Mouse (Mus musculus): Measurements from ENCODE around the gene Bbip1.
"Not testable (repeated sequence)": the region's sequence is repeated elsewhere in the genome, so short reads cannot be mapped to it uniquely, and the experiment has no call there.

Bbip1 gene

DNA sequence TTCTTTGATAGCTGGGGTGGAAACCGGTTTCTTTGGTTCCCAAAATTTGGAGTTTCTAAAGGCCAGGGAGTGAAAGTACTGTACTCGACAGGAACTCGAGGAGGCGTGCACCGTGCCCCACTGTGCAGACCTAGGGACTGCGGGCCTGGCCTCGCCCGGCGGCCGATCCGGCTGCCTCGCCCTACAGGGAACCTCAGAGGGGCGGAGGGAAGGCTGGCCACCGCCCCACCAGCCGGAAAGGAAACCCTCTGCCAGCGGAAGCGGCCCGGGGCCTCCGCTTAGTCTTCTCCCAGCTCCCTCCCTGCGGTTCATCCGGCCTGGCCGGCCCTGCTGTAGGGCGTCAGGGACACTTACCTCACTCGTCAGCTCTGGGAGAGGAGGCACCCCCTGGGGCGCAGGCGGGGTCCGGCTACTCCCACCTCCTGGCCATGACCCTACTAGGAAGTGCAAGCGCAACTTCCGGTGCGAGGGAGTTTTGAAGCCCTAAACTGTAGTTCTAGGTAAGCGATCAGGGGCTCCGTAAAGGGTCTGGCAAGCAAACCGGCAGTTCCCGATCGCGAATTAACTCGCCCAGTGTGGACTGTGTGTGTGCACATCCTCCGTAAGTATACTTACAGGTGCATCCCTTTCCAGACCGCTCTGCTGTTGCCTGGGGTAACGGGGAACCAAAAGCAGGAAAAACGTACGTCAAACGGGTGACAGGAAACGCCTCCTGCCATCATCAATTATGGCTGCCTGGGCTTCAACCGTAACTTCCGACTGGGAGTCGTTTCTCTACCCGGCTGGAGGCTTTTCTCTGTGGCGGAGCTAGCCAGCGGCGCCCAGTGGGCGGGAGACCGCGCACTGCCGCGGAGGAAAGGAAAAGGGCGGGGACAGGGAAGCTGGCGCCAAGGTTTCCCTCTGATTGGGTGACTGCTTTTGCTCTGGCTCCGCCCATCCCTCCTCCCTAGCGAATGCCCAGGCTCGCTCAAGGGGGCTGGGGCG, at the start of gene Bbip1, which contains the start of gene Shoc2:
Gene Bbip1, minus strand, starts transcription at position 826 of the 984 bp plus-strand sequence.
Gene Shoc2, plus strand, starts transcription at position 505 of the 984 bp plus-strand sequence.
- DNase-seq (ENCODE audit: low read depth in 2 of 2, low spot score in 2 of 2) = peak; percentile 95 to 98

DNA sequence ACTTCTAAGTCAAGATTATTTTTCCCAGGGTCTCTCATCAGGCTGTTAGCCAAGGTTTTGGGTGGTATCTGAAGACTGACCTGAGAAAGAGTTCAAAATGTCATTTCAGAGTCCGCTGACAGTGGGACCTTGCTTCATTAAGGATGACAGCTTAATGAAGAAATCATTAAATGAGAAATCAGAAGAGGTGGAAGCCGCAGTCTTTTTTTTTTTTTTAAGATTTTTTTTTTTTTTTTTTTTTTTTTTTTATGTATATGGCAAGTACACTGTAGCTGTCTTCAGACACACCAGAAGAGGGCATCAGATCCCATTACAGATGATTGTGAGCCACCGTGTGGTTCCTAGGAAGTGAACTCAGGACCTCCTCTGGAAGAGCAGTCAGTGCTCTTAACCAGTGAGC, 49.4 kb upstream of the Bbip1 start:
- no peak for DNase-seq (ENCODE audit: low read depth in 2 of 2, low spot score in 2 of 2)

DNA sequence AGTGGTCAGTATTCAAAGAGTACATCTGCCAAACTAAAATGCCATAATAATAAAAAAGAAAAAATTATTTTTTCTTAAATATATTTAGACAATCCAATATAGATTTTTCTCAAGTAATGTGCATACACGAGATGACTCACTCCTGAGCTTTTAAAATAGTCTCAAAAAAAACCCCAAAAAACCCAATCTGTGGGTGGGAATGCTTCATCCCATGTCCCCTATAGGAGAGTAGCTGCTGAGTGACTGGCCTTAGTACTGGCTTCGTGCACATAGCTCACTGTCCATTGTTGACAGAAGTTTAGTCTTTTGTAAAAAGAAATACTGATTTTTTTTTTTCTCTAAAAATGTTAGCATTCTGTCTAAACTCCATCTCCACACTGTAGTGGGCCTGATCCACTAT, 46.1 kb upstream of the Bbip1 start:
- no peak for DNase-seq (ENCODE audit: low read depth in 2 of 2, low spot score in 2 of 2)

DNA sequence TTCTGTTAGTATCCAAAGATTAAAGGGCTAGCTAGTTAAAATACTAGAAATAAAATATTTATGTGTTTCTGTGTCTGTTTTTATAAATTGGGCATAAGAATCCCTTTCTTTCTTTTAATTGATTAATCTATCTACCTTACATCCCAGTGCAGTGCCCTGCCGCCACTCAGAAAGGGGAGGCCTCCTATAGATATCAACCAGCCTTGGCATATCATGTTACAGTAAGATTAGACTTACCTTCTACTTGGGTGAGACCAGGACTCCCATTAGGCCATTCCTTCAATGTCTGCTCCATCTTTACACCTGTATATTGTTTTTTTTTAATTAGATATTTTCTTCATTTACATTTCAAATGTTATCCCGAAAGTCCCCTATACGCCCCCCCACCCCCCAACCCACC, 40.2 kb upstream of the Bbip1 start:
- DNase-seq (ENCODE audit: low read depth in 2 of 2, low spot score in 2 of 2) = no peak

DNA sequence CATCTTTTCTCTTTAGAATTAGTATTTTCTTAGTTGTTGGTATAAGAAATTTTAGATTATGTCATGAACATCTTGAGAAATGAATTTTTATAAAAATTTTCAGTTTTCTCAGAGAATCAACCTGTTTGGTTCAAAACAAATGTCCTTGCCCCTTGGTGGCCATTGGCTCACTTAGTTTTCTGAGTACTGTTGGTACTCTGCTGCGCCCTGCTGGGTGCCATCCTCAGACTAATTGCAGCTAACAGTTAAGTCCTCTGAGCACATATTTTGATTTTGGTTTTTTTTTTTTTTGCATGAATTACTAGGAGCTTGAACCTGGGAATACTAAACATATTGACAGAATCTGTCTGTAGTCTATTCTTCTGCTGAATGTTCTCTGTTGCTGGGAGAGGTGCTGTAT, 38.9 kb upstream of the Bbip1 start:
- no peak for DNase-seq (ENCODE audit: low read depth in 2 of 2, low spot score in 2 of 2)

DNA sequence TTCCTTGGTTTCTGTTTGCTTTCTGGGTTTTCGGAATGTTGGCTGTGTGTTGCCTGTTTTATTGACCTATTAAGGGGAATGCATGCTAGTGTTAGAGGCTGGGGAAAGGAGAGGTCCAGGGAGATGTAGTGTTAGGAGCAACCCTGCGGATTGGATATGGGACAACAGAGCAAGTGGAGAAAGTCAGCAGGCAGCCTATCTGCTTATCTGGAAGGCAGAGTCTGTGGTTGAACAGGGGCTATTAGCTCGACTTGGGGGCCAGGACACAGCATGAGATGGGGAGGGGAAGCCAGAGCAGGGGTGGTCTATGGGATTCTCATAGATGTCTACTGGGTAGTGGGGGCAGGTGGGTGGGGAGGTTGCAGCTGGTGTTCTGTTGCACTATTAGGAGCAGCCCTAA, 37.6 kb upstream of the Bbip1 start:
- DNase-seq (ENCODE audit: low read depth in 2 of 2, low spot score in 2 of 2) = no peak

DNA sequence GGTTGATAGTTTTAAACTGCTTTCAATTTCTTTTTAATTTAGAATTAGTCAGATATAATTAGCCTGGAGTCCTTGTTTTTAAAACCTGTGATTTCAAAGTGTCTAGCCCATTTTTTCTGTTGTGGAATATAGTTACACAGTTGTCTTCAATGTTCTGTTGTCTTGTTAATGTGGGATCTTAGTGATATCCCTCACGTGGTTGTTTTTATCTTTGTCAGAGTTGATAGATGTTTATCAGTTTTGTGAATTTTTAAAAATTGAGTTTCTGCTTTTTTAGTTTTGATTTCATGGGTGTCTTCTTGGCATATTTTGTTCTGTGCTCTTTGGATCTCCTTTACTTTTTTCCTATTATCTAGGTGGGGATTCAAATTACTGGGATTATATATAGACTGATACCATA, 29.2 kb upstream of the Bbip1 start:
- DNase-seq (ENCODE audit: low read depth in 2 of 2, low spot score in 2 of 2) = no peak

DNA sequence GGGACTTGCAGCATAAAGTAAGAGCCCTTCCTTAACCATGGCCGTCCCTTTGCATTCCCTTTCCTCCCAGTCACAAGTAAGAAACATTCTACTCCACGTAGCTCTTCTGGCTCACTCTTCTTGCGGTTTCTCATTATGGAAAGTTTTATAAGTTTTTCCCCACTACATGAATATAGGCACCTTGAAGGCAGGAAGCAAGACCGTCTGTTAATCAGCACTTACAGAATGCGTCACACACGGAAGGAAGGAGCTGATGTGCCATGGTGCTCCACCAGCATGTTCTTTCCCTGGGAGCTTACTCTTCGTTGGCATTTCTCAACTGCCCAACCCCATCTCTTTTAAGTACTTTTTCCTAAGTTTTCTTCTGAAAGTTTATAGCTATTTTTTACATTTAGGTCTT, 27.5 kb upstream of the Bbip1 start:
- DNase-seq (ENCODE audit: low read depth in 2 of 2, low spot score in 2 of 2) = no peak

DNA sequence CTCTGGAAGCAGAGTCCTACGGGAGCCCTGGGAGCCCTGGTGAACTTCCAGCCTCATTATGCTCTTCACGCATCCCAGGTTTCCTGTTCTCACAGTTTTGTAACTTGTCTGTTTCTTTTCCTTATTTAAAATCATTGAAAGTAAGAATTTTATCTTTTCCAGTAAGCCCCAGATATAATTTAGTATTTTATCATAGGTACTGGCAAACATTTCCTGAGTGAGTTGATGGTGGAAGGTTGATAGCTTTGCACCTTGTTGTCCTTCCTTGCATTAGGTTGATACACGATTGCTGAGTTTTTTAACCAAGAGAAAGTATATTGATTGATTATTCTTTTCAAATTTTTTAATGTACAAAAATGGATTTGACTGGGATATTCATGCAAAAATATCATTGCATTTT, 24.8 kb upstream of the Bbip1 start:
- DNase-seq (ENCODE audit: low read depth in 2 of 2, low spot score in 2 of 2) = no peak

DNA sequence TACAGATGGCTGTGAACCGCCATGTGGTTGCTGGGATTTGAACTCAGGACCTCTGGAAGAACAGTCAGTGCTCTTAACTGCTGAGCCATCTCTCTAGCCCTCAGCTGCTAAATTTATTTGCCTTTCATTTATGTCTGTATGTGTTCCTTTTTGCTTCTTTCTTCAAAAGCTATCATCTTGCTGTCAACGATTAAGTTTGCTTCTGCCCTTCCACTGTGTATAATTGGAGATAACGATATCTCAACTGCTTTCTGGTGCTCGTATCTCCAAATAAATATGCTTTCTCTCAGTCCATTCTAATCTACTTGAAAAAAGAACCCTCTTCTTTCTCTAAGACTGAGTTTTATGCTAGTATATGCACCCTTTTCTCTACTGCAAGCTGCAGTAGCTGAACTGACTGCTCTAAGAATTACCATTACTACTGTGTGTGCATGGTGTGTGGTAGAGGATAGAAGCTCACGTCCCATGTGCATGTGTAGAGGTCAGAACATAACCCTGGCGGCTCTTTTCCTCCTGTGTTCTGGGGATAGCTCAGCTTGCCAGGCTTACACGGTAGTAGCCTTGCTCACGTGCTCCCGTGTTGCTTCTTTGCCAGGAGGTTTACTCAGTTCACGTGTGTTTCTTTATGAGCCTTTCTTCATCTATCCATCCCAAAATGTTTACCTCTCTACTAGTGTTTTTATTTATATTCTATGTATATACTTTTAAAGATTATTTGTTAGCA, 20.6 kb upstream of the Bbip1 start:
- no peak for DNase-seq (ENCODE audit: low read depth in 2 of 2, low spot score in 2 of 2)

DNA sequence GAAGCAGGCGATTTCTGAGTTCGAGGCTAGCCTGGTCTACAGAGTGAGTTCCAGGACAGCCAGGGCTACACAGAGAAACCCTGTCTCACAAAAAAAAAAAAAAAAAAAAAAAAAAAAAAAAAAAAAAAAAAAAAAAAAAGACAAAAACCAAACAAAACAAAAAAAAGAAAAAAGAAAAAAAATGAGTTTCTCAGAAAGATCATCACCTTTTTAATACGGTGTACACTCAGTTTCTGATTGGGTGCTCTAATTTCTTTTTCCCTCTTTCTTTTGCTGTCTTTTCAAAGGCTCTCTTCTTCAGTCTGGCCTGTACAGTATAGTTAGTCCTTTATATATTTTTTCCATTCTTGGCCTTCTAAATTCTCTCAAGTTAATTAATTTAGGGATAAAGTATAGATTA, 19.9 kb upstream of the Bbip1 start:
- DNase-seq (ENCODE audit: low read depth in 2 of 2, low spot score in 2 of 2) = not testable (repeated sequence)

DNA sequence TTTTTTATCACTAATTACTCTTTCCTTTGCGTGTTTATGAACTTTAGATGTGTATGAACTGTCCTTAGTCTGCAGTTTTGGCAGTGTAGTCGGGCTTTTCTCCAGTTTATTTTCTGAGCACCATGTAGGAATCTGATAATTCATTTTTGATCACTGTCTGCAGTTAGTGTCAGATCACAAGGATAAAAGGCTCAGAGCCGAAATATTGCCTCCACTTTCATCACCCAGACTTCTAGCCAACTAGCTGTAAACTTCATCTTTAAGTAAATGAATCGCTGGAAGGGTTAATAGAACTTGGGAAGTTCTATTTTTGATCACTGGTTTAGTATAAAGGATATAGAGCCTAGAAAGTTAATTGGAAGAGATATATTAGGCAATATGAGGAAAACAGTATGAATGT, 18.1 kb upstream of the Bbip1 start:
- DNase-seq (ENCODE audit: low read depth in 2 of 2, low spot score in 2 of 2) = no peak

DNA sequence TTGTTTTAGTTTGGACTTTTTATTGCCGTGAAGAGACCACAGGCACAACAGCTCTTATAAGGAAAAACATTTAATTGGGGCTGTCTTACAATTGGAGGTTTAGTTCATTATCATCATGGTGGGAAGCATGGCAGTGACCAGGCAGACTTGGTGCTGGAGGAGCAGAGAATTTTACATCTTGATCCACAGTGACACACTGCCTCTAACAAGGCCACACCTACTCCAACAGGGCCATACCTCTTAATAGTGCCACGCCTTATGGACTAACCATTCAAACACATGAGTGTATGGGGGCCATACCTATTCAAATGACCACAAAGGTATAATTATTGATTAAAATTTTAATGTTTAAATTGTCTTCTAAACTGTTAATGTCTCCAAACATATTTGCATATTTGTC, 13.1 kb upstream of the Bbip1 start:
- DNase-seq (ENCODE audit: low read depth in 2 of 2, low spot score in 2 of 2) = no peak

DNA sequence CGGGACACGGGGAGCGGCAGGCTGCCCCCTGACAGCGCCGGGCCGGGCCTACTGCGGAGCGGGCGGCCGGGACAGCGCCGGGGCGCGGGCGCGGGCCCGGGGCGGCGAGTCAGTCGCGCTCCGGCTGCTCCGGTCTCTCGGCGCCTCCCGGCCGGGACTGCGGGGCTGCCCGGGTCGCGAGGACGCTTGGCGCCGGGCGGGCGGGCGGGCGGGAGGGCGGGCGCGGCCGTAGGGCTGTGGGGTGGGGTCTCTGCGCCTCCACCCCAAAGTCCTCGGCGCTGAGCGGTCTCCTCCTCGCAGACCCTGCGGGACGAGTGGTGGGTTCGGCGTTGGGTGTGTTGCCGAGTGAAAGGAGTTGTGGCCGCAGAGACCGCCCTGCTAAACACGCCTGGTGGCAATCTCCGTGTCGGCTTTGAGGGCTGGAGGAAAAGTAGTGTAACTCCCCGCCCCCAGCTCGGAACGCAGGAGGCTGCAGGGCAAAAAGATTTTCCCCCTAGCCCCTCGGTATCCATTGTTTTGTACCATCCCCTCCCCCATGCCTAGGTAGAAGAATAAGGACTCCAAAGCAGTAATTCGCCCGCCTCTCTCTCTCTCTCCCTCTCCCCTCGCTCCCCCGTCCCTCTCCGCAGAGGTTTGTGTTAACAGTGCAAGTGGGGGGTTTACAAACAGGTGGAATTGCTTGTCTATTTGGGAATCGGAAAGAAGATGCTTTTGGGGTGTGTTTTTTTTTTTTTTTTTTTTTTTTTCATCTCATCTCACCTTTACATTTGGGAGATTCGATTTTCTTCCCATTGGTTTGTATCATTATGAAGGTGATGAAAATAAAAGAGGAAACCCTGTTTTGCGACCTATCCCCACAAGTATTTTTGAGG, 980 bp upstream of the Bbip1 start:
- DNase-seq (ENCODE audit: low read depth in 2 of 2, low spot score in 2 of 2) = peak; percentile 28 to 41

DNA sequence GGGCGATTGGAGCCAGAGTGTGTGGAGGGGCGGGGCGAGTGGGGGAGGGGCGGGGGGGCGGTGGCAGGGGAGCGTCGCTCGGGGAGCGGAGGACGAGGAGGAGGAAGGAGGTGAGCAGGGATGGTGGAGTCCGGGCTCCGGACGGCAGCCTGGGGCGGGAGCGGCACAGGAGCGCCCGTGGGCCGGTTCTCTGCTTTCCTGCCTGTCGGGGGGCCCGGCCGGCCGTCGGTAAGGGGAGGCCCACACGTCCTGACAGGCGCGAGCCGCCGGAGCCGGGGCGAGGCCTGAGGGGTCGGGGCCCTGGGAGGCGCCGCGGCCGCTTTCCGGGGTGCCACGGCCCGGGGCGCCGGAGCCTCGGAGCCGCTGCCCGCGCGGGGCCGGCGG, 351 bp upstream of the Bbip1 start:
- DNase-seq (ENCODE audit: low read depth in 2 of 2, low spot score in 2 of 2) = no peak

DNA sequence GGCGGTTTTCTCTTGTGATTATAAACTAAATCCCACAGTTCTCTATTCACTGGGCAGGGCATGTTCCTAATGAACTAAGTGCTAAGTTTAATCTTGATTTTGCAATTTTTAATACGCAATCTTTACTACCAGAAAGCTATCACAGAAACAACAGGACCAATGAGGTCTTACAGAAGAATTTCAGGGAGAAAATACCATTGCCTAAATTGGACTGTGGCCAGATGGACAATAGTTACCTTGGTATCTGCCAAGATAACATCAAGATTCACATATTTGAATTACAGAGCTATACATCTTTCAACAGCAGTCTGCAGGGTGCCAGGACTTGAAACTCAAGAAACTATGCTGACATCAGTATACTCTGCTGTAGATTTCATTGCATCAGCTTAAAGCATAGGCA, 2.1 kb downstream of the Bbip1 start:
- no peak for DNase-seq (ENCODE audit: low read depth in 2 of 2, low spot score in 2 of 2)

DNA sequence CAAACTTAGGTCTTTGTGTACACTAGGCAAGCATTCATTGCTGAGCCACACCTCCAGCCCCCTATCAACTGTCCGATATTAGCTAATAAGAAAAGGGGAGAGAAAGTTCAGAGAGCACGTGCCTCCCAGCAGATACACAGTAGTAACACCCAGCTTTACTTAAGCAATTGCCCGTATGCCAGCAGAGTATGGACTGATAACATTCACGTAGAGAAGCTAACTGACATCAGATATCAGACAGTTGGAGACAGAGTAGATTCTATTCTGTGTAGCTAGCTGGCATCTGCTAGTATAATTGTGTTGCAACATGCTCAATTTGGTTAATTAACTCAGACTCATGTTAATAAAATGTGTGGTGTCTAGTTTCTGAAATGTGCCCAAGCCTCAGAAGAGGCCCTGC, 3.3 kb downstream of the Bbip1 start:
- no peak for DNase-seq (ENCODE audit: low read depth in 2 of 2, low spot score in 2 of 2)

DNA sequence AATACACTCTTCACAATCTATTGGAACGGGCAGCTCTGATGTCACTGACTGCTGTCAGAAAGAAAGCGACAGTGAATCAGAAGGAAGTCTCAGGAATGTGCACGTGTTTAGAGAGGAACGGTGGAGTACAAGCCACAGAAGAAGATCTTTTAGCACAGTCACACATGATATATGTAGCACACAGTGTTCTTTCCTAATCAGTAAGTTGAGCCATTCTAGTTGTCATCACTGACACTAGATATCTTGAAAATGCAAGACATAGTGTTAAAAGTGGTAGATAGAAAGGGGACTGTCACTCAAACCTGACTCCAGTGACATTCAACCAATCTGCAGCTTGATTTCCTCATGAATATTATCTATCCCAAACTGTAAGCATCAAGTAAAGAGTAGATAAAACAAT, 5.0 kb downstream of the Bbip1 start:
- no peak for DNase-seq (ENCODE audit: low read depth in 2 of 2, low spot score in 2 of 2)

DNA sequence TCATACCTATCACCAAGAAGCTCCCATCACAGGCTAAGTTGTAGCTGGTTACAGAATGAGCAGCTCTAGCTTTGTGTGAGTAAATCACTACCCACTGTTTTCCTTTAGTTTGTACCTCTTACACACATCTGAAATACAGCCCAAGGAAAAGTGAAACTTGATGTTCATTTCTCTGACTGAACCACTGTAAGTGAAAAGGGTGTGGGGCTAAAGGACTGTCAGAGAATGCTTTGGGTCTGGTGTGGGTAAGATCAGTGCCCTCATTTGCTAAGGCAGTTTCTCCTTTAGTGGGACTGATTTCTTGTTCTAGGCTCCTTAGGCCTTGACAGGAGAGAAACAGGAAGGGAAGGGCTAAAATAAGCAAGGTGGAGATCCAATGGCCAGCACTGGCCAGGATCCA, 10.4 kb downstream of the Bbip1 start:
- no peak for DNase-seq (ENCODE audit: low read depth in 2 of 2, low spot score in 2 of 2)

DNA sequence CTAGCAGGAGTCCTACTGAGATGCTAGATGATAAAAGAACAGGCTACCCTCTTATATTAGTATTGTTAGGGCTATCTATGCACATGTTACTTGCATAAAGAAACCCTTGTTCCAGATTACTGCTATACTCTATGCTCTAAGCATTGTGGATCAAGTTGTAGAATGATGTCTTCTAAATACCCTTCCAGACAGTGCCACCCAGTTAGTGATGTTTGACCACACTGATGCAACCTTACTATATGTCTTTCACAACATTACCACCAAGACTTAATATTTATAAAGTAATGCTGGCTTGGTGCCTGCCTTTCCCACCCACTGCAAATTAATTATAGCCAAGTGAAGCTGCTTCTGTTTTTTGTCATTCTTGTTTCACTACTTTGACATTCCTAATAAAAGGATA, 11.4 kb downstream of the Bbip1 start:
- DNase-seq (ENCODE audit: low read depth in 2 of 2, low spot score in 2 of 2) = no peak

DNA sequence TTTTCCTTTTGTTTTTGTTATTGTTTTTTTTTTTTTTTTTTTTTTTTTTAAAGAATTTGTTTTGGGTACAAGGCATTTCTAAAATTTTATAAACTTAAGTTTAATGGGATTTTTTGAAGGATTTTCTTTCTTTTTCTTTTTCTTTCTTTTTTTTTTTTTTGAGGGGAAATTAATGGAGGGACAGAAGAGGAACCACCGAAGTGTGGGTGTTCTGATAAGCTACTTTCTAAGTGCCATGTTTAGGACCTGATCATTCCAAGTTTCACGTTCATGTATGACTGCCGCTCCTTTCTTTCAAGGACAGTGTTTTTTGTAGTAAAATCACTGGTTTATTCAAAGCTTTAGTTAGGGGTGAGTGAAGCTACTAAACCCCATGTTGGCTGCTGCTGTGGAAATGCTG, 15.2 kb downstream of the Bbip1 start:
- no peak for DNase-seq (ENCODE audit: low read depth in 2 of 2, low spot score in 2 of 2)

All from CD8-positive naive resting alpha-beta T cell, adult 2 months (primary cell).